Mouse (Mus musculus) hindbrain, embryonic 14.5 days (tissue): ENCODE results near the gene Col11a2. TPM values are rescaled to one million over a fixed set of nuclear protein-coding genes. Genes with fewer than 3 reads are reported as not detected.
A peak's percentile ranks its signal among the peaks of the same experiment; 100 is the strongest.

Experiments used
- ATAC-seq: fragments of 200-750 bp; cut with Nextera tagmentation; 2 replicates; pipeline ENCODE4 v1.8.0; 2017; ENCODE audit warnings: moderate number of reproducible peaks, mild to moderate bottlenecking, moderate TSS enrichment, moderate library complexity; ENCODE audit not compliant: low FRiP score
- DNase-seq: peaks from one replicate; pipeline ENCODE4 v3.0.0-alpha.2; 2015; ENCODE audit warnings: low spot score
- H3K27ac ChIP-seq: fragments of 300-500 bp; sonication (generic); 2 replicates; pipeline ENCODE4 v1.5.1; 2014; ENCODE audit warnings: mild to moderate bottlenecking, moderate library complexity
- H3K27me3 ChIP-seq: fragments of 300-500 bp; sonication (generic); 2 replicates; pipeline ENCODE4 v1.6.1; 2014; ENCODE audit warnings: mild to moderate bottlenecking, low read length, mixed read lengths; ENCODE audit not compliant: control insufficient read depth, insufficient read depth
- H3K36me3 ChIP-seq: fragments of 300-500 bp; sonication (generic); replicated peaks from 2 replicates; pipeline ENCODE4 v1.6.1; 2014; ENCODE audit not compliant: control insufficient read depth, insufficient read depth
- H3K4me1 ChIP-seq: fragments of 300-500 bp; sonication (generic); replicated peaks from 2 replicates; pipeline ENCODE4 v1.6.1; 2014; ENCODE audit warnings: antibody characterized with exemption, low read length, mixed read lengths; ENCODE audit not compliant: control insufficient read depth, insufficient read depth
- H3K4me2 ChIP-seq: fragments of 300-500 bp; sonication (generic); replicated peaks from 2 replicates; pipeline ENCODE4 v1.6.1; 2014; ENCODE audit warnings: mild to moderate bottlenecking, moderate library complexity
- H3K4me3 ChIP-seq: fragments of 300-500 bp; sonication (generic); replicated peaks from 2 replicates; pipeline ENCODE4 v1.5.1; 2014; ENCODE audit warnings: mild to moderate bottlenecking, low read length
- H3K9ac ChIP-seq: fragments of 300-500 bp; sonication (generic); 2 replicates; pipeline ENCODE4 v1.6.1; 2014
- H3K9me3 ChIP-seq: fragments of 300-500 bp; sonication (generic); 2 replicates; pipeline ENCODE4 v1.6.1; 2016; ENCODE audit warnings: low read length; ENCODE audit not compliant: control insufficient read depth
- WGBS: fragments of 180-500 bp; shearing (Covaris S2); extraction: QIAGEN DNeasy Blood & Tissue Kit; methylation state at CpG from one replicate; pipeline ENCODE4 v1.1.7; 2014; 5-methylcytosine and 5-hydroxymethylcytosine counted together
- polyA plus RNA-seq: library from polyadenylated mRNA; unstranded; fragments of >200 nt; fragmentation: Nextera tagmentation; extraction: Ambion mirVana; gene quantifications from 2 replicates; pipeline ENCODE4 v1.2.1, GENCODE M21; 2014

Col11a2 gene
- polyA plus RNA-seq, 1 experiment from 2014 or later = 2.7 TPM

- no peaks in the 10 kb centered on the region for H3K36me3 ChIP-seq
- no peak overlapping the region for H3K4me3 ChIP-seq
- no peaks in the 10 kb centered on the region for H3K4me1 ChIP-seq
- WGBS = 38% methylated on average over 7 of the region's 7 CpGs
- no peak overlapping the region for H3K9ac ChIP-seq
- no peak for DNase-seq
- ATAC-seq = no peak
- no peaks in the 10 kb centered on the region for H3K27me3 ChIP-seq
- no peak overlapping the region for H3K4me2 ChIP-seq
- H3K27ac ChIP-seq = no peak overlapping the region
- no peaks in the 10 kb centered on the region for H3K9me3 ChIP-seq
These were observed 54.1 kb downstream of the Col11a2 start for GRCm38 (mm10) chr17:34093199-34093874.

GRCm38 (mm10) chr17:34094283-34095035 lies 55.2 kb downstream of the Col11a2 start:
- DNase-seq (no peak), ATAC-seq (no peak)
- H3K36me3 ChIP-seq = no peaks in the 10 kb centered on the region
- H3K9me3 ChIP-seq = no peaks in the 10 kb centered on the region
- whole genome bisulfite sequencing = 87% methylated on average over 27 of the region's 27 CpGs
- no peak overlapping the region for H3K27ac ChIP-seq
- no peak overlapping the region for H3K4me2 ChIP-seq
- no peaks in the 10 kb centered on the region for H3K27me3 ChIP-seq
- H3K4me1 ChIP-seq = no peaks in the 10 kb centered on the region
- H3K4me3 ChIP-seq = no peak overlapping the region
- H3K9ac ChIP-seq = no peak overlapping the region

GRCm38 (mm10) chr17:34096497-34097010 lies 57.3 kb downstream of the Col11a2 start:
- Histone ChIP-seq H3K9me3 (no peaks in the 10 kb centered on the region), H3K27ac (no peak overlapping the region), H3K9ac (no peak overlapping the region), H3K4me2 (no peak overlapping the region), H3K27me3 (no peaks in the 10 kb centered on the region), H3K4me1 (no peaks in the 10 kb centered on the region), H3K36me3 (no peaks in the 10 kb centered on the region), H3K4me3 (no peak overlapping the region)
- DNase-seq = no peak
- no peak for ATAC-seq
- 77% methylated on average over 3 of the region's 3 CpGs for WGBS

GRCm38 (mm10) chr17:34097272-34097671 lies 58.0 kb downstream of the Col11a2 start:
- H3K27ac ChIP-seq = no peak overlapping the region
- no peaks in the 10 kb centered on the region for H3K9me3 ChIP-seq
- H3K4me3 ChIP-seq = no peak overlapping the region
- H3K4me1 ChIP-seq = no peaks in the 10 kb centered on the region
- no peaks in the 10 kb centered on the region for H3K27me3 ChIP-seq
- 70% methylated on average over 5 of the region's 5 CpGs for WGBS
- no peak for ATAC-seq
- no peaks in the 10 kb centered on the region for H3K36me3 ChIP-seq
- H3K9ac ChIP-seq = no peak overlapping the region
- no peak for DNase-seq
- H3K4me2 ChIP-seq = no peak overlapping the region

- ATAC-seq = no peak
- no peaks in the 10 kb centered on the region for H3K36me3 ChIP-seq
- WGBS = 63% methylated on average over 10 of the region's 10 CpGs
These were observed 59.7 kb downstream of the Col11a2 start for GRCm38 (mm10) chr17:34098709-34099479.

DNA sequence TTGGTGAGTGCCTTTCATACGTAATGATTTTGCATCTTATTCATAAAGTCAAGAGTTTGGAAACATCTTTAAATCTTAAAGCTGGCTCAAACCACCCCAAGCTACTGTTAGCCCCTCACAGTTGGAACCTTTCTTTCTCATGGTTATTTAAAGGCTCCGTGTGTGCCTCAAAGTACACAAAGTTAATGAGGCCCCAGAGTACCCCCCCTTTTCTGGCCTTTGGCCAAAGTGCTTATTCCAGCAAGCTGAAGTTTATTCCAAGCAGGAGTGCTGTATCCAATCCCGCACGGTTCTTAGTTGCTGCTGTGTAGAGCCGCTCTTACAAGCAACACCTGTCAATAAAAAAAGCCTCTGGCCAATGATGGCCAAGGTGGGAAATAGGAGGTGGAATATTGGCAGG lies 60.3 kb downstream of the Col11a2 start:
- Histone ChIP-seq H3K9me3 (no peaks in the 10 kb centered on the region), H3K9ac (no peak overlapping the region), H3K27ac (no peak overlapping the region), H3K4me1 (no peaks in the 10 kb centered on the region), H3K36me3 (no peaks in the 10 kb centered on the region), H3K4me3 (no peak overlapping the region), H3K4me2 (no peak overlapping the region), H3K27me3 (no peaks in the 10 kb centered on the region)
- ATAC-seq (no peak), DNase-seq (no peak)
- WGBS = 62% methylated on average over 5 of the region's 5 CpGs

More at GRCm38 (mm10) chr17:34098709-34099479, 59.7 kb downstream of the Col11a2 start:
- no peaks in the 10 kb centered on the region for H3K9me3 ChIP-seq
- no peaks in the 10 kb centered on the region for H3K4me1 ChIP-seq
- no peak overlapping the region for H3K4me3 ChIP-seq
- no peaks in the 10 kb centered on the region for H3K27me3 ChIP-seq
- H3K9ac ChIP-seq = no peak overlapping the region
- no peak overlapping the region for H3K27ac ChIP-seq
- no peak overlapping the region for H3K4me2 ChIP-seq
- DNase-seq = no peak

GRCm38 (mm10) chr17:34101185-34101584 lies 61.9 kb downstream of the Col11a2 start:
- no peak for ATAC-seq
- WGBS = 37% methylated on average over 5 of the region's 5 CpGs
- H3K4me1 ChIP-seq = no peaks in the 10 kb centered on the region
- no peaks in the 10 kb centered on the region for H3K36me3 ChIP-seq
- H3K4me3 ChIP-seq = no peak overlapping the region
- no peak overlapping the region for H3K9ac ChIP-seq
- no peak for DNase-seq
- H3K9me3 ChIP-seq = peaks cover 4% of the 10 kb centered on the region; the same call in 1 of the 2 replicates
- H3K4me2 ChIP-seq = no peak overlapping the region
- H3K27me3 ChIP-seq = no peaks in the 10 kb centered on the region
- no peak overlapping the region for H3K27ac ChIP-seq

- Histone ChIP-seq H3K9ac (no peak overlapping the region), H3K9me3 (peaks cover 4% of the 10 kb centered on the region; the same call in 1 of the 2 replicates), H3K27ac (no peak overlapping the region), H3K27me3 (no peaks in the 10 kb centered on the region), H3K4me2 (peak overlapping the region; percentile 37), H3K4me1 (no peaks in the 10 kb centered on the region), H3K4me3 (no peak overlapping the region), H3K36me3 (no peaks in the 10 kb centered on the region)
- DNase-seq = peak; percentile 97
- peak; percentile 64; the same call in 1 of the 2 replicates for ATAC-seq
- WGBS = 9% methylated on average over 12 of the region's 12 CpGs
These were observed 62.4 kb downstream of the Col11a2 start for GRCm38 (mm10) chr17:34101604-34102032.

DNA sequence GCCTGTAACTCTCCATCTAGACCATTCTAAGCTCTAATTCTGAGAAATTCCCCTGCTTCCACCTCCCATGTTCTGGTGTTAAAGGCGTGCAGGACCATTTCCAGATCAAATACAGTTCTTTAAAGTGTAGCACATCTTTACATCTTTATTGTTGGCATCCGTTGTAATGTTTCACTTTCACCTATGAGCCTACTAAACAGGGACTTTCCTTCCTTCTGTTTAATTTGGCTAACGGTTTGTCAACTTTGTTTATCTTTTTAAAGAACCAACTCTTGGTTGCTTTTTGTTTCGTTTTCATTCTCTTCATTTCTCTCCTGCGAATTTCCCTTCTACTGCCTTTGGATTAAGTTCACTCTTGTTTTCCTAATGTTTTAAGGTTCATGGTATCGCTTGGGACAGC lies 63.6 kb downstream of the Col11a2 start:
- H3K9me3 ChIP-seq = peaks cover 4% of the 10 kb centered on the region; the same call in 1 of the 2 replicates
- no peak overlapping the region for H3K27ac ChIP-seq
- DNase-seq (no peak), ATAC-seq (no peak)
- H3K9ac ChIP-seq = no peak overlapping the region
- H3K27me3 ChIP-seq = no peaks in the 10 kb centered on the region
- 86% methylated on average over 6 of the region's 6 CpGs for WGBS
- no peak overlapping the region for H3K4me3 ChIP-seq
- H3K36me3 ChIP-seq = no peaks in the 10 kb centered on the region
- no peak overlapping the region for H3K4me2 ChIP-seq
- H3K4me1 ChIP-seq = no peaks in the 10 kb centered on the region
